Mouse (Mus musculus): ENCODE measurements around the gene Rfc2. TPM values are rescaled to one million over a fixed set of nuclear protein-coding genes. Genes with fewer than 3 reads are reported as not detected.

Gene Rfc2
- total RNA-seq, 2 experiments from 2014 or later = 18.3 to 19.8 TPM

GRCm38 (mm10) chr5:134592026-134592581 is 10.9 kb downstream of the Rfc2 start:
- no peak for TF ChIP-seq CTCF (IDR thresholded peaks at IDR 0.05)
- intact Hi-C loops (cut with DNase I) = no loop called here
- DNase-seq = no peak

GRCm38 (mm10) chr5:134593093-134593492 is 11.9 kb downstream of the Rfc2 start:
- no peak for DNase-seq
- intact Hi-C loops (cut with DNase I) = no loop called here
- no peak overlapping the region for H3K4me3 ChIP-seq
- no peak for TF ChIP-seq CTCF (IDR thresholded peaks at IDR 0.05)
- H3K27ac ChIP-seq = no peak overlapping the region

More at GRCm38 (mm10) chr5:134592026-134592581, 10.9 kb downstream of the Rfc2 start:
- Histone ChIP-seq H3K27ac (no peak overlapping the region), H3K4me3 (no peak overlapping the region)

- Histone ChIP-seq H3K27ac (no peak overlapping the region), H3K4me3 (no peak overlapping the region)
- no peak for TF ChIP-seq CTCF (IDR thresholded peaks at IDR 0.05)
- intact Hi-C loops (cut with DNase I) = no loop called here
- peak; percentile 65 for DNase-seq
Measured at GRCm38 (mm10) chr5:134597711-134598110, 16.5 kb downstream of the Rfc2 start.

- no peak for DNase-seq
- no peak overlapping the region for H3K27ac ChIP-seq
- intact Hi-C loops (cut with DNase I) = no loop called here
- no peak for TF ChIP-seq CTCF (IDR thresholded peaks at IDR 0.05)
- H3K4me3 ChIP-seq = no peak overlapping the region
Measured at GRCm38 (mm10) chr5:134604376-134604775, 23.2 kb downstream of the Rfc2 start.

- intact Hi-C loops (cut with DNase I) = no loop called here
- DNase-seq = no peak
- H3K4me3 ChIP-seq = no peak overlapping the region
- no peak overlapping the region for H3K27ac ChIP-seq
- TF ChIP-seq CTCF (IDR thresholded peaks at IDR 0.05) = peak; percentile 8; the same call in 1 of the 2 replicates
Measured at GRCm38 (mm10) chr5:134606314-134606713, 25.1 kb downstream of the Rfc2 start.

GRCm38 (mm10) chr5:134607121-134607520 is 26.0 kb downstream of the Rfc2 start:
- no peak for DNase-seq
- Histone ChIP-seq H3K27ac (no peak overlapping the region), H3K4me3 (no peak overlapping the region)
- no peak for TF ChIP-seq CTCF (IDR thresholded peaks at IDR 0.05)
- intact Hi-C loops (cut with DNase I) = no loop called here

GRCm38 (mm10) chr5:134609916-134610643 is 28.9 kb downstream of the Rfc2 start:
- TF ChIP-seq CTCF (IDR thresholded peaks at IDR 0.05) = no peak
- H3K27ac ChIP-seq = no peak overlapping the region
- intact Hi-C loops (cut with DNase I) = loop anchor here (10.0 kb wide), 1 partner anchor 235 kb away; no protein-coding TSS in a partner anchor
- no peak overlapping the region for H3K4me3 ChIP-seq
- no peak for DNase-seq

GRCm38 (mm10) chr5:134611810-134612521 is 30.8 kb downstream of the Rfc2 start:
- Histone ChIP-seq H3K27ac (no peak overlapping the region), H3K4me3 (no peak overlapping the region)
- intact Hi-C loops (cut with DNase I) = loop anchor here (10.0 kb wide), 1 partner anchor 237 kb away; no protein-coding TSS in a partner anchor
- DNase-seq = no peak
- no peak for TF ChIP-seq CTCF (IDR thresholded peaks at IDR 0.05)

GRCm38 (mm10) chr5:134613727-134614126 is 32.6 kb downstream of the Rfc2 start:
- intact Hi-C loops (cut with DNase I) = loop anchor here (10.0 kb wide), 1 partner anchor 239 kb away; no protein-coding TSS in a partner anchor
- no peak for TF ChIP-seq CTCF (IDR thresholded peaks at IDR 0.05)
- 0 out of 2 replicates have a peak overlapping the region, but pooled peaks have one; percentile 5 for H3K27ac ChIP-seq
- H3K4me3 ChIP-seq = no peak overlapping the region
- no peak for DNase-seq

GRCm38 (mm10) chr5:134614296-134614695 is 33.1 kb downstream of the Rfc2 start:
- intact Hi-C loops (cut with DNase I) = loop anchor here (10.0 kb wide), 1 partner anchor 239 kb away; no protein-coding TSS in a partner anchor
- H3K4me3 ChIP-seq = peak overlapping the region; percentile 2; the same call in 1 of the 2 replicates
- TF ChIP-seq CTCF (IDR thresholded peaks at IDR 0.05) = no peak
- no peak for DNase-seq
- no peak overlapping the region for H3K27ac ChIP-seq

GRCm38 (mm10) chr5:134614802-134615201 is 33.6 kb downstream of the Rfc2 start, which contains the start of gene Lat2:
TSS of gene Lat2 (minus strand) at chr5:134615025.
- no peak for TF ChIP-seq CTCF (IDR thresholded peaks at IDR 0.05)
- peak within 1 kb of the TSS; percentile 2; the same call in 1 of the 2 replicates for H3K4me3 ChIP-seq
- H3K27ac ChIP-seq = 0 out of 2 replicates have a peak within 1 kb of the TSS, but pooled peaks have one; percentile 5
- DNase-seq = no peak
- intact Hi-C loops (cut with DNase I) = loop anchor here (5.0 to 10.0 kb wide), 2 partner anchors 123 to 240 kb away; no protein-coding TSS in a partner anchor

GRCm38 (mm10) chr5:134615380-134615779 is 34.2 kb downstream of the Rfc2 start:
- no peak overlapping the region for H3K27ac ChIP-seq
- no peak overlapping the region for H3K4me3 ChIP-seq
- no peak for DNase-seq
- TF ChIP-seq CTCF (IDR thresholded peaks at IDR 0.05) = no peak
- intact Hi-C loops (cut with DNase I) = loop anchor here (5.0 to 10.0 kb wide), 2 partner anchors 123 to 241 kb away; no protein-coding TSS in a partner anchor
